Mouse (Mus musculus) liver, embryonic 14.5 days (tissue): ENCODE data around the gene Sprr2d. TPM values are rescaled to one million over a fixed set of nuclear protein-coding genes. Genes with fewer than 3 reads are reported as not detected.

Experiments
- ATAC-seq: fragments of 200-750 bp; cut with Nextera tagmentation; 2 replicates; pipeline ENCODE4 v1.8.0; 2017; ENCODE audit warnings: moderate number of reproducible peaks, mild to moderate bottlenecking, moderate library complexity; ENCODE audit not compliant: insufficient read depth
- DNase-seq, 3 experiments: peaks; one replicate each; pipeline ENCODE4 v3.0.0-alpha.2; 2012 to 2013; ENCODE audit warnings: low read depth in 3 of 3, low spot score in 3 of 3
- H3K27ac ChIP-seq: fragments of 300-500 bp; sonication (generic); 2 replicates; pipeline ENCODE4 v1.5.1; 2014; ENCODE audit warnings: moderate library complexity, mild to moderate bottlenecking, control low read depth, inconsistent platforms
- H3K27me3 ChIP-seq: fragments of 300-500 bp; sonication (generic); 2 replicates; pipeline ENCODE4 v1.6.1; 2014; ENCODE audit warnings: mild to moderate bottlenecking, low read length, moderate library complexity; ENCODE audit not compliant: control insufficient read depth, insufficient read depth
- H3K36me3 ChIP-seq: fragments of 300-500 bp; sonication (generic); replicated peaks from 2 replicates; pipeline ENCODE4 v1.6.1; 2014; ENCODE audit warnings: low read depth; ENCODE audit not compliant: control insufficient read depth, insufficient read depth
- H3K4me1 ChIP-seq, 2 experiments: fragments of 200-500 bp in 1 of 2; fragments of 300-500 bp in 1 of 2; sonication (generic) in 1 of 2; replicated peaks; 2 replicates each; pipeline ENCODE4 v1.6.1; 2012 to 2014; ENCODE audit warnings: antibody characterized with exemption in 1 of 2, inconsistent platforms in 1 of 2, low read length in 1 of 2; ENCODE audit not compliant: control insufficient read depth in 2 of 2, insufficient read depth in 2 of 2
- H3K4me2 ChIP-seq: fragments of 300-500 bp; sonication (generic); 2 replicates; pipeline ENCODE4 v1.6.1; 2014; ENCODE audit warnings: low read depth, mild to moderate bottlenecking, control low read depth, moderate library complexity
- H3K4me3 ChIP-seq, 2 experiments: fragments of 200-500 bp in 1 of 2; fragments of 300-500 bp in 1 of 2; sonication (generic) in 1 of 2; 2 replicates each; pipeline ENCODE4 v1.5.1; 2012 to 2014; ENCODE audit warnings: low read depth in 2 of 2, low read length in 2 of 2, mild to moderate bottlenecking in 2 of 2, control low read depth in 1 of 2, inconsistent platforms in 1 of 2, moderate library complexity in 1 of 2; ENCODE audit not compliant: insufficient read depth in 1 of 2
- H3K9ac ChIP-seq: fragments of 300-500 bp; sonication (generic); replicated peaks from 2 replicates; pipeline ENCODE4 v1.6.1; 2014; ENCODE audit warnings: mild to moderate bottlenecking, control low read depth, moderate library complexity
- H3K9me3 ChIP-seq: fragments of 300-500 bp; sonication (generic); 2 replicates; pipeline ENCODE4 v1.6.1; 2016; ENCODE audit warnings: low read length, mixed read lengths; ENCODE audit not compliant: control insufficient read depth
- CTCF ChIP-seq: IDR thresholded peaks from 2 replicates; pipeline ENCODE4 v1.5.1; 2016; ENCODE audit warnings: antibody characterized with exemption, low read depth, control low read depth
- EP300 ChIP-seq: IDR thresholded peaks from 2 replicates; pipeline ENCODE4 v1.6.1; 2016; ENCODE audit warnings: antibody characterized with exemption, low read depth
- WGBS: fragments of 180-500 bp; shearing (Covaris S2); extraction: QIAGEN DNeasy Blood & Tissue Kit; methylation state at CpG from one replicate; pipeline ENCODE4 v1.1.7; 2014; ENCODE audit not compliant: insufficient replicate concordance; 5-methylcytosine and 5-hydroxymethylcytosine counted together
- polyA plus RNA-seq, 2 experiments: library from polyadenylated mRNA; depleted of rRNA in 1 of 2; stranded (reverse) in 1 of 2; unstranded in 1 of 2; fragments of >200 nt; fragmentation: Nextera tagmentation in 1 of 2; extraction: Ambion mirVana in 1 of 2; gene quantifications; 2 replicates each; pipeline versions ENCODE4 v1.2.1 to v1.2.3; 2012 to 2014

Sprr2d gene
- polyA plus RNA-seq, 2 experiments: not detected

DNA sequence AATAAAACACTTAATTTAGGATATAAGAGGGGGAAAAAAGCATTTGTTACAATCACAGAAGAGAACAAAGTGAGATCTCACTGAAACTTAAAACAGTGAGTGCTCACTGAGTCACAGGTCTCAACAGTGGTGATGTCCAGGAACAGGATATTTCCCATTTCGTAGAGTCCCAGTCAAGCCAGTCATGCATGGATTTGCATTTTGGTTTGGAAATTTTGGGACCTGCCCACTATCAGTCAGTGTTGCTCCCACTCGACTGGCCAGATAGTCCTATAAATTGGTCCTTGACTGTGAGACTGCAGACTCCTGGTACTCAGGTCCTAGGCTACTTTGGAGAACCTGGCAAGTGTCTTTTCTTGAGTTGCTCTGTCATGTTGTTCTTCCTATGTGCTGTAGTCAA, 12.9 kb downstream of the Sprr2d start, which contains the start of gene Sprr2e:
TSS of gene Sprr2e (plus strand) at position 301 of the 400 bp plus-strand sequence.
- Histone ChIP-seq H3K27ac (no peak within 1 kb of the TSS), H3K9ac (no peak within 1 kb of the TSS), H3K36me3 (no peaks in the 10 kb centered on the region), H3K27me3 (no peaks in the 10 kb centered on the region), H3K4me3 (no peak within 1 kb of the TSS), H3K4me1 (no peaks in the 10 kb centered on the region), H3K4me2 (no peak within 1 kb of the TSS), H3K9me3 (no peaks in the 10 kb centered on the region)
- TF ChIP-seq EP300: no peak
- no peak for TF ChIP-seq CTCF
- ATAC-seq: no peak
- no peak for DNase-seq
- 27% methylated on average over 2 of the region's 2 CpGs for WGBS

DNA sequence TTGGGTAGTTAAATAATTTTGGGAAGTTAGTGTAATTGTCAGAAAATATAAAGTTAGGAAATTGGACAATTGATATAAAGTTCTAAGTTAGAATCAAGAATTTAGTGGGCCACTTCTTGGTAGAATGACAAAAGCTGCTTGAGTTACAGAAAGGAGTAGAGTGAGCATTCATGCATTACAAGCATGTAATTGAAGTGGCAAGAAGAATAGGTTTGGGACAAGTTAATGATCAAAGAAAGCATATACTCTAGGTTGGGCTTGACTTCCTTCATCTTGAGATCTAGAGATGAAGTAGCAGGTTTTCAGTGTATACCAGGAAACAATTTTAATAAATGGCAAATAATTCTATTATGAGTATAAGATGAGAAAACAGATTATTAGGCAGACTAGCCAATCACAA, 22.7 kb downstream of the Sprr2d start:
- DNase-seq (no peak), ATAC-seq (no peak)
- H3K4me2 ChIP-seq: no peak overlapping the region
- H3K27me3 ChIP-seq: no peaks in the 10 kb centered on the region
- no peaks in the 10 kb centered on the region for H3K36me3 ChIP-seq
- H3K4me1 ChIP-seq: no peaks in the 10 kb centered on the region
- H3K9me3 ChIP-seq: no peaks in the 10 kb centered on the region
- H3K4me3 ChIP-seq: no peak overlapping the region
- no peak overlapping the region for H3K27ac ChIP-seq
- TF ChIP-seq EP300 (no peak), CTCF (no peak)
- no peak overlapping the region for H3K9ac ChIP-seq

DNA sequence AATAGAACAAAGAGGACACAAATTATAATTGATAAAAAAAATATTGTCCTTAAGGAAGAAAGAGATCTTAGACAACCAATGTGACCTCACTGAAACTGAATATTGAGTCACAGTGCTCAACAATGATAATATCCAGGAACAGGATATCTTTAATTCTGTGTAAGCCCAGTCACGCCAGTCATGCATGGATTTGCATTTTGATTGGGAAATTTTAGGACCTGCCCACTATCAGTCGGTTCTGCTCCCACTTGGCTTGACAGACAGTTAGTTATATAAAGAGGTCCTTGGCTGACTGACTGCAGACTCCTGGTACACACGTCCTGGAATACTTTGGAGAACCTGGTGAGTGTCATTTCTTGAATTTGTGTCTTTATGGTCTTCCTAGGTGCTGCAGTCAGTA, 25.9 kb downstream of the Sprr2d start, which contains the start of gene Sprr2f:
TSS of gene Sprr2f (plus strand) at position 301 of the 400 bp plus-strand sequence.
- H3K27me3 ChIP-seq: no peaks in the 10 kb centered on the region
- no peak for TF ChIP-seq CTCF
- no peak for TF ChIP-seq EP300
- no peaks in the 10 kb centered on the region for H3K4me1 ChIP-seq
- no peaks in the 10 kb centered on the region for H3K36me3 ChIP-seq
- H3K9me3 ChIP-seq: no peaks in the 10 kb centered on the region
- DNase-seq (no peak), ATAC-seq (no peak)
- WGBS: 45% methylated on average over 3 of the region's 3 CpGs
- no peak within 1 kb of the TSS for H3K9ac ChIP-seq
- no peak within 1 kb of the TSS for H3K4me3 ChIP-seq
- no peak within 1 kb of the TSS for H3K27ac ChIP-seq
- no peak within 1 kb of the TSS for H3K4me2 ChIP-seq

DNA sequence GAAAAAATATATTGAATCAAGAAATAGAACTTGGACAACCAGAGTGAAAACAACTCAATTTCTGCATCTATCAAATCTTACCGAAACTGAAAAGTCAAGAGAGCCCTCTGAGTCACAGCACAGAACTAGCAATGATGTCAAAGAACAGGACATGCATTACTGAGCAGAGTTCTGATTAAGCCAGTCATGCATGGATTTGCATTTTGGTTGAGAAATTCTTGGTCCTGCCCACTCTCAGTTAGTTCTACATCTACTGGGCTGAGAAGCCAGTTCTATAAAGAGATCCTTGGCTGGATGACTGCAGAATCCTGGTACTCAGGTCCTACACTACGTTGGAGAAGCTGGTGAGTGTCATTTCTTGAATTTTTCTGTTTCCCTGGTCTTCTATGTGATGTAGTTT, 34.7 kb downstream of the Sprr2d start:
- H3K9ac ChIP-seq: no peak overlapping the region
- 39% methylated on average over 2 of the region's 2 CpGs for WGBS
- H3K4me2 ChIP-seq: no peak overlapping the region
- TF ChIP-seq EP300 (no peak), CTCF (no peak)
- H3K4me3 ChIP-seq: no peak overlapping the region
- H3K4me1 ChIP-seq: no peaks in the 10 kb centered on the region
- no peaks in the 10 kb centered on the region for H3K36me3 ChIP-seq
- H3K9me3 ChIP-seq: no peaks in the 10 kb centered on the region
- DNase-seq (no peak), ATAC-seq (no peak)
- no peak overlapping the region for H3K27ac ChIP-seq
- no peaks in the 10 kb centered on the region for H3K27me3 ChIP-seq

DNA sequence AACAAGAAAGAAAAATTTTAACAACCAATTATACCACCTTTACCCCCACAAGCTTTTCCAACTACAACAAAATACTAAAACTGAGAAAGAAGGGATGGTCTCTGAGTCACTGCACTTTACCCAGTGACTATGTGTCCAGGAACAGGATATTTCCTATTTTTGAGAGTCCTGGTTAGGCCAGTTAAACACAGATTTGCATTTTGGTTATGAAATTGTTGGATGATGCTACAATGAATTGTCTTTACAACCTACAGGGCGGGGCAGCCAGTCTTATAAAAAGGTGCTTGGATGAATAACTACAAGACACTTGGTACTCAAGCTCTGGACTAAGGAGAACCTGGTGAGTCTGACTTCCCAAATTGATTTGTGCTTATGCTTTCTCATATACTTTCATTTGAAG, 46.4 kb downstream of the Sprr2d start, which contains the start of gene Sprr2h:
TSS of gene Sprr2h (plus strand) at position 301 of the 400 bp plus-strand sequence.
- Histone ChIP-seq H3K9ac (no peak within 1 kb of the TSS), H3K4me2 (no peak within 1 kb of the TSS), H3K36me3 (no peaks in the 10 kb centered on the region), H3K27me3 (no peaks in the 10 kb centered on the region), H3K4me1 (no peaks in the 10 kb centered on the region), H3K4me3 (no peak within 1 kb of the TSS), H3K27ac (no peak within 1 kb of the TSS), H3K9me3 (no peaks in the 10 kb centered on the region)
- DNase-seq: no peak
- ATAC-seq: no peak
- TF ChIP-seq EP300 (no peak), CTCF (no peak)
- 59% methylated on average over 1 of the region's 1 CpGs for WGBS

Other genes starting within 250 kb of the Sprr2d start
- not detected in 2 replicates for gene Prr9, start 215.2 kb upstream of the Sprr2d start, polyA plus RNA-seq (2012; rRNA removed)
- not detected in 2 replicates for gene Prr9, start 215.2 kb upstream of the Sprr2d start, polyA plus RNA-seq (2014; fragmentation: Nextera tagmentation; extraction: Ambion mirVana)
- not detected in 2 replicates for gene Lelp1, start 196.4 kb upstream of the Sprr2d start, polyA plus RNA-seq (2012; rRNA removed)
- gene Lelp1, start 196.4 kb upstream of the Sprr2d start, polyA plus RNA-seq (2014; fragmentation: Nextera tagmentation; extraction: Ambion mirVana): not detected in 2 replicates
- gene Sprr2a1, start 123.3 kb upstream of the Sprr2d start, polyA plus RNA-seq (2012; rRNA removed): 0.03 TPM in 1 of 2 replicates, not detected in the other
- gene Sprr2a1, start 123.3 kb upstream of the Sprr2d start, polyA plus RNA-seq (2014; fragmentation: Nextera tagmentation; extraction: Ambion mirVana): 0.09 TPM in 1 of 2 replicates, not detected in the other
- 0.18 and 0.63 TPM in 2 replicates for gene Sprr2a2, start 123.2 kb upstream of the Sprr2d start, polyA plus RNA-seq (2012; rRNA removed)
- gene Sprr2a2, start 123.2 kb upstream of the Sprr2d start, polyA plus RNA-seq (2014; fragmentation: Nextera tagmentation; extraction: Ambion mirVana): 0.19 and 0.30 TPM in 2 replicates
- gene Sprr2a3, start 53.7 kb upstream of the Sprr2d start, polyA plus RNA-seq (2012; rRNA removed): not detected in 2 replicates
- gene Sprr2a3, start 53.7 kb upstream of the Sprr2d start, polyA plus RNA-seq (2014; fragmentation: Nextera tagmentation; extraction: Ambion mirVana): not detected in 2 replicates
- not detected in 2 replicates for gene Sprr2b, start 22.5 kb upstream of the Sprr2d start, polyA plus RNA-seq (2012; rRNA removed)
- not detected in 2 replicates for gene Sprr2b, start 22.5 kb upstream of the Sprr2d start, polyA plus RNA-seq (2014; fragmentation: Nextera tagmentation; extraction: Ambion mirVana)
- gene Sprr2e, start 13.0 kb downstream of the Sprr2d start, polyA plus RNA-seq (2012; rRNA removed): not detected in 2 replicates
- gene Sprr2e, start 13.0 kb downstream of the Sprr2d start, polyA plus RNA-seq (2014; fragmentation: Nextera tagmentation; extraction: Ambion mirVana): not detected in 2 replicates
- gene Sprr2f, start 26.0 kb downstream of the Sprr2d start, polyA plus RNA-seq (2012; rRNA removed): not detected in 2 replicates
- not detected in 2 replicates for gene Sprr2f, start 26.0 kb downstream of the Sprr2d start, polyA plus RNA-seq (2014; fragmentation: Nextera tagmentation; extraction: Ambion mirVana)
- gene Sprr2h, start 46.5 kb downstream of the Sprr2d start, polyA plus RNA-seq (2012; rRNA removed): not detected in 2 replicates
- not detected in 2 replicates for gene Sprr2h, start 46.5 kb downstream of the Sprr2d start, polyA plus RNA-seq (2014; fragmentation: Nextera tagmentation; extraction: Ambion mirVana)
- gene Sprr2i, start 68.9 kb downstream of the Sprr2d start, polyA plus RNA-seq (2012; rRNA removed): not detected in 2 replicates
- not detected in 2 replicates for gene Sprr2i, start 68.9 kb downstream of the Sprr2d start, polyA plus RNA-seq (2014; fragmentation: Nextera tagmentation; extraction: Ambion mirVana)
- gene Sprr2j-ps, start 78.9 kb downstream of the Sprr2d start, polyA plus RNA-seq (2012; rRNA removed): not detected in 2 replicates
- gene Sprr2j-ps, start 78.9 kb downstream of the Sprr2d start, polyA plus RNA-seq (2014; fragmentation: Nextera tagmentation; extraction: Ambion mirVana): not detected in 2 replicates
- 2.7 and 3.8 TPM in 2 replicates for gene Gm9774, start 90.3 kb downstream of the Sprr2d start, polyA plus RNA-seq (2012; rRNA removed)
- 5.1 and 5.6 TPM in 2 replicates for gene Gm9774, start 90.3 kb downstream of the Sprr2d start, polyA plus RNA-seq (2014; fragmentation: Nextera tagmentation; extraction: Ambion mirVana)
- gene Sprr2k, start 93.4 kb downstream of the Sprr2d start, polyA plus RNA-seq (2012; rRNA removed): not detected in 2 replicates
- not detected in 2 replicates for gene Sprr2k, start 93.4 kb downstream of the Sprr2d start, polyA plus RNA-seq (2014; fragmentation: Nextera tagmentation; extraction: Ambion mirVana)
- not detected in 2 replicates for gene Sprr1b, start 99.6 kb downstream of the Sprr2d start, polyA plus RNA-seq (2012; rRNA removed)
- not detected in 2 replicates for gene Sprr1b, start 99.6 kb downstream of the Sprr2d start, polyA plus RNA-seq (2014; fragmentation: Nextera tagmentation; extraction: Ambion mirVana)
- gene Sprr3, start 119.6 kb downstream of the Sprr2d start, polyA plus RNA-seq (2012; rRNA removed): not detected in 2 replicates
- not detected in 2 replicates for gene Sprr3, start 119.6 kb downstream of the Sprr2d start, polyA plus RNA-seq (2014; fragmentation: Nextera tagmentation; extraction: Ambion mirVana)
- not detected in 2 replicates for gene Sprr1a, start 146.8 kb downstream of the Sprr2d start, polyA plus RNA-seq (2012; rRNA removed)
- gene Sprr1a, start 146.8 kb downstream of the Sprr2d start, polyA plus RNA-seq (2014; fragmentation: Nextera tagmentation; extraction: Ambion mirVana): not detected in 2 replicates
- not detected in 2 replicates for gene Sprr4, start 161.4 kb downstream of the Sprr2d start, polyA plus RNA-seq (2012; rRNA removed)
- not detected in 2 replicates for gene Sprr4, start 161.4 kb downstream of the Sprr2d start, polyA plus RNA-seq (2014; fragmentation: Nextera tagmentation; extraction: Ambion mirVana)
- gene 2310046K23Rik, start 195.4 kb downstream of the Sprr2d start, polyA plus RNA-seq (2012; rRNA removed): not detected in 2 replicates
- not detected in 2 replicates for gene 2310046K23Rik, start 195.4 kb downstream of the Sprr2d start, polyA plus RNA-seq (2014; fragmentation: Nextera tagmentation; extraction: Ambion mirVana)
- 0.02 and 0.03 TPM in 2 replicates for gene Ivl, start 234.6 kb downstream of the Sprr2d start, polyA plus RNA-seq (2012; rRNA removed)
- gene Ivl, start 234.6 kb downstream of the Sprr2d start, polyA plus RNA-seq (2014; fragmentation: Nextera tagmentation; extraction: Ambion mirVana): not detected in 2 replicates
- gene Smcp, start 249.9 kb downstream of the Sprr2d start, polyA plus RNA-seq (2012; rRNA removed): 0.22 TPM in 1 of 2 replicates, not detected in the other
- gene Smcp, start 249.9 kb downstream of the Sprr2d start, polyA plus RNA-seq (2014; fragmentation: Nextera tagmentation; extraction: Ambion mirVana): not detected in 2 replicates